Mouse (Mus musculus): ENCODE measurements at regions not wholly inside any gene's neighbourhood (a gene's known extent, or its start where the extent isn't known, plus 50 kb on each side); places are given as distances from the start of the nearest gene placed in this dataset.

DNA sequence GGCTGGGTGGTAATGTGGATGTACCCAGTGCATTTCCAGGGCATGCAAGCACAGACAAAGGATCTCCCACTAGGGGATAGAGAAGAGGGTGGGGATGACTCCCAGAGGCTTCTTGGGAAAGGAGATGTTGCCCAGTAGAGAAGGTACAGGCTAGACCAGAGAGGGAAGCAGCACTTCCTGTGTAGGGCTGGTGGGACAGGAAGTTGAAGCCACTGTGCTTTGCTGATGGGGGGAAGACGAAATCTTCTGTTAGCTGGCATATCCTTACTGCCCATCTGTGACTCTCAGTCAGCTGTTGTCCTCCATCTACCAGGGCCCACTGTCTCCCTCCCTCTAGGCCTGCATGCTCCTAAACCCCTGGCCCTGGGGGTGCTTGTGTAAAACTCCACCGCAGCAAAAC lies 180.2 kb downstream of the Wdr11 start:
- DNase-seq (ENCODE audit: low spot score in 2 of 2): no peak

DNA sequence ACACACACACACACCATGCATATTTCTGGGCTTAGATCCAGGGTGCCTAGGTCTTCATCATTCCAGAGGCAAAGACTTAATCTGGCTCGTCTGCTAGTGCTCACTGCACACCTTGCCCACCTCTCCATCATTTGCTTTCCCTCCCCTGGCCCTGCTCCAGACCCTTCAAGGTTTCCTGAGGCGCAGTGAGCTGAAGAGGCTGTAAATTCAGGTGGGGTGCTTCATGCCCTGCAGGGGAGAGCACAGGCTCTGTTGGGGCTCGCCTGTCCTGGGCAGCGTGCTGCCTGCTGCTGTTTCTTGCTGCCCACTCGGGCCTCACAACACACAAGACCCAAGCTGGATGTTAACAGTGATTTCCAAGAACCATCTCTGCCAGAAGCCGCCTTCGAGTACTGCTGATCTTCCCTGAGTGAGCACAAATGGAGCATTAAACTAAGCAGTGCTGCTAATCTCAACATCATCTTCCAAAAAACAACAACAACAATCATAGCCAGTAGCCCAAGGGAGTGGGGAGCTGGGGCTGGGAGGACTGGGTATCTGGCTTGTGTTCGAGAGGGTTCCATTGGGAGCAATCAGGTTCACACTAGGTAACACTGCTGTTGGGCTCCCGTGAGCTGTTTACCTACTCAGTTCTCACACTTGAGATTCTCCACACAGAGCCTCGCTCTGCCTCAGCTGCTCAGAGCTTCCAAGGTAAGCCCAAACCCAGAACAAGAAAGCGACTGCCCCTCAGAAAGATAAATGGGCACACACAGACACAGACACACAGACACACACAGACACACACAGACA lies 181.1 kb downstream of the Wdr11 start:
- no peak for DNase-seq (ENCODE audit: low spot score in 2 of 2)

DNA sequence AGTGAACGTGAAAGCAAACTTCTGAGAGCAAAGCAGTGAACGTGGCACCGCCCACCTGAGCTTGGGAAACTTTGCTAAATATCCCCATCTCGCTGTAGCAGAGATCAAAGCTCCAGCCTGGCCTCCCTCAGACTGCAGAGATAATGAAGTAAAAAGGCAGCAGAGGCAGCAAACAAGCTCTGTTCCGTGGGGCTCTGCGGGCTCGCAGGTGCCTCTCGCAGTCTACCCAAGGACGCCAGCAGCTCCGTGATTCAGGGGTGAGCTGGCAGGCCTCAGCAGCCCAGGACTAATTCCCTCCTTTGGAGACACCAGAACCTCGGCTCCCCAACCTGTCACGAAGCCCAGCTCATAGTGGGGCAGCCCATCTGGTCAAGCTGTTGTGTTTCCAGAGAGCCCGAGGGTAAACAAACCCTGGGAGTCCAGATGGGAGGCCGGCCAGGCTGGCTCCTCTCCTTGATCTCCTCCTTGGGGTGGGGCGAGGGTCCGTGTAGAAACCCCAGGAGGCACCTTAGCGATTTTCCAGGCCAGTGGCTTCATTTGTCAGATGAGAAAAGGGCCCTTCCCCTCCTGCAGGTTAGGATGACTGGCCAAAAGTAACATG lies 182.7 kb downstream of the Wdr11 start:
- DNase-seq (ENCODE audit: low spot score in 2 of 2): no peak

DNA sequence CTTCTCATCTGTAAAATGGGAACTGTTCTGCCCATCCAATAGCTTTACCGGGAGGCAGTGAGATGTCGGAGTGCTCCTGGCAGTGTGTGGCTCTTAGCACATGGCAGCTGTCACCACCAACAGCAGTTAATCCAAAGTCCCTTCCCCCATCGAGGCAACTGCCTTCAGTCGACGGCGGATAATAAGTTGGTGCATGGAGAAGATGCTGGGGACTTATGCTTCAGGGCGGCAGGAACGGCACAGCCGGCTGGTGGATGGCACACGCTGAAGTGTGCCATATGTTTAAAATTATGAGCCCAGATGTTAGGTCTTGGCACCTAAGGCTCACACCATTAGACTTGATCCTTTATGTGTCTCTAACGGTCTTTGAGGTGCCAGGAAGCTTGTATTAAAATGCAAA lies 183.5 kb downstream of the Wdr11 start:
- DNase-seq (ENCODE audit: low spot score in 2 of 2): no peak

DNA sequence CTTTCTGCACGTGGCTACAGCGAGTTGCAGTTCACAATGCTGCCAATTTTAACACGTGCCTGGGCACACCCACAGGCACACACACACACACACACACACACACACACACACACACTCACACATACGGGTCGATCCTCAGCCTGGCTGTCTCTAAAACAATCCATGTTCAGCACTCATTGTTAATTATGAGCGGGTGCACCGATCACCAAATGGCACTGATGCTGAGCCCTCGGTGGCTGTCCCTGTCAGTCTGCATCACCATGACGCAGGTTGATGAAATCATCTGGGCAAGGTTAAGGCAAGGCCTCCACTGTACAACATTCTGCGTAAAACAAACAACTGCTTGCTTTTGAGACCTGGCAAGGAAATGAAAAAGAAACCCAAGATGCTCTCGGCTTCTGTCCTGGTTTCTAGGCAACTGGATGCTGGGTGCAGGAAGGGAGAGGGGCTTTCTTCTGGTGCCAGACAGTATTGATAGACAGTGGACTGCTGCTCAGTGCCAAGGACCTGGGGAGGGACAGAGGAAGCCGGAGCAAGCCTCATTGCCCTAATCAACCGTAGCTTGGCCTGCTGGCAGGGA lies 187.3 kb downstream of the Wdr11 start:
- peak in 1 of 2 experiments; percentile 49 for DNase-seq (ENCODE audit: low spot score in 2 of 2)

DNA sequence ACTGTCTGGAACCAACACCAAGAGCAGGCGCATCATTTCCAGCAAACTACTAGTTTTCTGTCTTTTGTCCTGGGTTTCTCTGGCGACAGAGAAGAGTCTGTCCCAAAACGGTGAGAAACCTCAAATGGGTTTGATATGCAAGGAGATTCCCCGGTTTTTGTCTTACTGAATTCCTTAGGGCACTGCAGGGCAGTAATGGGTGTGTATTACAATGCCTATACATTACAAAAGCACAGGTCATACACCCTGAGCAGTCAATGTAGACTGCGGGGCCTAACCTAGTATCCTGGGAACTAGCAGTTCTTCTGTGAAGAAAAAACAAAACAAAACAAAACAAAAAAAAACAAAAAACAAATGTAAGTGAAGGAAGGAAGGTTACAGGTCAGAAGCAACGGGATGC lies 188.3 kb downstream of the Wdr11 start:
- DNase-seq (ENCODE audit: low spot score in 2 of 2): no peak

DNA sequence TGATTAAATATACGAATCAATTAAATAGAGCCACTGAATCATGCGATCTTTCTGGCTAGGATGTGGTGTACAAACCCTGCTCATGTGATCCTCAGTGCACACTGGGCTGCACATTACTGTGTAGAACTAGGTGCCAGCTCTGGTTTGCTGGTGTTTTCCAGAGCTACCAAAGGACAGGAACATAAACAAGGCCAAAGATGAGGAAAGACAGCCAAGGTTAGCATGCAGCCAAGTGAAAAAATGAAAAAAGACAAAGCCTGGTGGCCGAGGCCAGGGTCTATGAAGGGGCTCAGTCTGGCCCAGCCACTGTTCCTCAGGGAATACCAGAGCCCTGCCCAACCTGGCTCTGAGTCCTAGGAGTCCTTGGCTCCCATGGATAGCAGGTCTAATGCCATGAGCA lies 190.1 kb downstream of the Wdr11 start:
- no peak for DNase-seq (ENCODE audit: low spot score in 2 of 2)

DNA sequence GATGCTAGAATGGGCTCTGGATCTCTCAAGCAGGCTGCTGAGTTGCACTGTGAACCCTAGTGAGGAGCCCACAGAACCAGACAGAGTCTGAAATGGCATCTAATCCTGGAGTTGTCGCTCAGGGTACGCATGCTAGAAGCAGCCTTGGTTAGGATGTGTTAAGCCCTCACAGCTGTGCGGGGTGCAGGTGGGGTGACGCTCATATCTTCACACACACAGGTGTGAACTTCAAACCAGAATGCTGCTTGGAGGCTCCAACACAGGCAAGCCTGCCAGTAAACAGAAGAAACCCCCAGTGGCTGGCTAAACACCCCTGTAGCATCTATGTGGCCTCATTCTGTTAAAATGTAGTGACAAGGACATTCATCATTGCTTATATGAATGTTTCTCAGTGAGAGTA lies 193.3 kb downstream of the Wdr11 start:
- DNase-seq (ENCODE audit: low spot score in 2 of 2): no peak

DNA sequence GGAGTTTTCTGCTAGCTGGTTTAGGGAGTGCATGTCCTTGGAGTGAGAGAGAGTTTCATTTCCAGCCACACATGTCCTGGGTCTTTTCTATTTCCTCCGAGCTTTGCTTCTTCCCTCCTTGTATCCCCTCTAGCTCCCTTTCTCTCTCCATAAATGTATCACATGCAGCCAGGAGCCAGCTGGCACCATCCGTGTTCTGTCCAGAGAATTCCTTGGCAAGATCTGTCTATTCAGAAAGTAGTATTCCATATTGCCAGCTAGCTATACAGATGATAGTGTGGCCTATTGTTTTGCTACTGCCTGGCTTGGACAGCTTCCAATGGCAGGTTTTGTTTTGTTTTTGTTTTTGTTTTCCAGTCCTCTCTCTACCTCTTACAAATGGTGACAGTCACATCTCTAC lies 195.3 kb downstream of the Wdr11 start:
- DNase-seq (ENCODE audit: low spot score in 2 of 2): no peak

DNA sequence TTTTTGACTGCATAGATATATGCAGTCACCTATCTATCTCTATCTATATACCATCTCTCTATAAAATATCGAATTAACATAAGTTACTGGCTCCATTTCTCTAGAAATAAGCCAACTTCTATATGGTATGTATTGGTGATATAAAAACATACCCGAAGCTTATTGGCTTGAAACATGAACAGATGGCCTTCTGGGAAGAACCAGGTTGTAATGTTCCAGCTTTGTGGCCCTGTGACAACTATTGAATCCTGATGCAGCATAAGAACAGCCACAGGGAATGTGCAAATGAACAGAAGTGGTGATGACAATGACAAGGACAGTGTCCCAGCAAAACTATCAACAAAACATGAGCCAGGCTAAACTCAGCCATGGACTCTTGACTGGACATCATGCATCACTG lies 196.1 kb downstream of the Wdr11 start:
- DNase-seq (ENCODE audit: low spot score in 2 of 2): peak in 1 of 2 experiments; percentile 16

DNA sequence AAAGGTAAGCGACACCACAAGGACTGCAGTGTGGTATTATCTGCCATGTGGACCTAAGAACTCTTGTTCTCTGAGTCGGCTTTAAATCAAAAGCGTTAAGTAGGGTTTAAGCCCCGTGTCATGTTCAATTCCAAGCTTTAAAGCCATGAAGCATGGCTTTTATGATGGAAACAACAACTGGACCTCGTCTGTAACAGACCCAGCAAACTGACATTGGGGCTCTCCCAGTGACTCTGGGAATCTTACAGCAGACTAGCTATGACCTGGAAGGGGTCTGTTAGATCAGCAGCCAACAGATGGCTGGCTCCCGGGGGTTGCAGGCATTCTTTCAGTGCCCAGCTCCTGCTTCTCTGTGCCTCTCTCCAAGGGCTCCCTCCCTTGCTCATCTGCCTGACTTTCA lies 197.8 kb downstream of the Wdr11 start:
- DNase-seq (ENCODE audit: low spot score in 2 of 2): no peak

DNA sequence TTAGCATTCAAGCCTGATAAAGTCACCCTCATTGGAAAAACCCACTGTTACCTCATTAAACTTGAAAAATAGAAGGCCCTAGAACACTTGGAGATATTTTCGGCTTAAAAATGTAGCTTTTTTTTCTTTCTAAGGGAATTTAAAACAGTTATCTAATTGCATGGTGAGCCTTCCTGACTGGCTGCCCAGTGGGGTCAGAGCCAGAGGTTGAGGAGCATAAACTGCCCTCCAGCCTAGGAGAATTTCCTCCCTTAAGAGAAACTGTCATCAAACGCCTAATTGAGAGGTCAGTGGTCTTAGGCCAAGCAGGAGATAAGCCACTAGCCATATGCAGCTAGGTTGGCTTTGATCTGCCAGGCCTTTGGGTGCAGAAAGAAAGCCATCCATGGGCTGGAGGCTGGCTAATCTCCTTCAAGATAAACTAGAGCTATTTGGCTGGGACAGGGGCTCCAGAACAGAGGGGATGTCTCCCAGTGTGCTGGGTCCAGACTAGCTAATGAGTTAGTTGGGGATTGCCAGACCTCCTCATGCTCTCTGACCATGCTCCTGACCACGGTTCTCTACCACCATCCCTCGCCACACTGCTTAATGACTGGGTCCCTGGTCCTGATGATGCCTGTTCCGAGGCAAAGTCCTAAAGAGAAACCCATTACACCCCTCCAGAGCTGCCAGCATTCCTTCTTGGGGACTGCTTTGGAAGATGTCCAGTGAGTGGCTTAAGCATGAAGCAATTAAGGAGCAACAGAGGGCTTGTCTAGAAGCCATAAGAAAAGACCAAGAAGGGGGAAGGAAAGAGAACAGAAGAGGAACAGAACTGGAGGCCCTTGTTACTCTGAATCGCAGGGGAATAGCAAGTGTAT lies 199.2 kb downstream of the Wdr11 start:
- DNase-seq (ENCODE audit: low spot score in 2 of 2): no peak

DNA sequence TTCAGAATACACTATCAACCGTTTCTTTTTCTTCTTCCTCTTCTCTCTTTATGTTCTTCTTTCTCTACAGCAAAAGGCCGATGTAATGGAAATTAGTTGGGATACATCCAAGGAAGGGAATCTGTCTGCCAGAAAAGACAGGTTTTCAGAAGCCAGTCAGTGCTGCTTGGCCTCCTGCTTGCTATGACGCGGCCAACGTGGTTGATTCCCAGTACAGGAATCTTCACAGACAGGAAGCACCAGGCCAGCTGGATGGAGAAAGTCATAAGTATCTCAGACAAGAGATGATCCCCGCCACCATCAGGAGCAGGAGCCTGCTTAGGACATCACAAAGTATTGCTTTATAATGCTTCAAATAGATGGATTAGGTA lies 199.8 kb downstream of the Wdr11 start:
- no peak for DNase-seq (ENCODE audit: low spot score in 2 of 2)

DNA sequence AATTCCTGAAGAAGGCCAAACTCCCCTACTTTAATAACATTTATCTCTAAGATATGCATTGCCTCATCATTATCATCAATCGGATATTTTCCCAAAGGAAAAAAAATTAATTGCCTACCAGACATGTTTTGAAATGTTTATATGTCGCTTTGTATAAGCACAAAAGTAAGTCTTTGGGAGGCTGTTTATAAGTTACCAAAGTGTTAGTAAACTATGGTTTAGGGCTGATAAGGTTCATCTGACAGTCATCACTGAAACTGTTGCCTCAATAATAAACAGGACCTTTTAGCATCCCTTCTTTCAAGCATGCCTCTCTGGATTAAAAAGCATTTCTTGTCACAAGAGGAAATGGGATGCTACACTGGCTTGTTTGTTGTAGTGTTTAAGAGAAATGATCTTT lies 202.1 kb downstream of the Wdr11 start:
- DNase-seq (ENCODE audit: low spot score in 2 of 2): no peak

DNA sequence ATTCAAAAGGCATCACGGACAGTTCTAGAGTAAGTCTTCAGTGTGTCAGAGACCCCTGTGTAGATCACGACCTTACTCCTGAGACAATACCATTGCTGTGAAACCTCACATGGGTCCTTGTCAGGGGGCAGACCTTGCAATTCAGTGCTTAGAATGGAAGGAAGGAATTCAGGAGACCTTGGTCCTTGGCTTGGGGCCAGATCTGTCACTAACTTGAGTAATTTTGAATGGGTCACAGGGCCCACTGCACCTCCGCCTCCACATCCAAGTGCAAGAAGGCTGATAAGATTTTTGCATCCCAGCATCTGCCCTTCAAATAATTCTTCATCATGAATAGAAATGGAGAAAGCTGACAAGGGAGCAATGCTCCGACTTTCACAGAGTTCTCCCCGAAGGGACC lies 202.6 kb downstream of the Wdr11 start:
- DNase-seq (ENCODE audit: low spot score in 2 of 2): no peak

DNA sequence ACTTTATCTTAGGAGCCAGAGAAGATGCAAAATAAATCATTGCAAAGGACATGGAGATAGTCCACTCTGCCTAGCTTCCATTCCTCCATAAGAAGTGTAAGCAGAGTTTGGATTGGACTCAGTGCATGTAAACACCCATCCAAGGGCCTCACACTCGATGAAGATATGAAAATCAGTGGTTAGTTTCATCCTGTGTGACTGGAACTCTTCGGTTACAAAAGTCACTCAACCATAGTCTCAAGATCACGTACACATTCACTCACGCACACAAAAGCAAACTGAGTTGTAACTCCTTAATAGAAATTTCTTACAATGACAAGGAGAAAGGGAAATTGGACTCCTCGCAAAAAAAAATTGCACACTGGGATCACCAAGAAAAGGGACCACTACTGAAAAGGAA lies 206.9 kb downstream of the Wdr11 start:
- DNase-seq (ENCODE audit: low spot score in 2 of 2): no peak

DNA sequence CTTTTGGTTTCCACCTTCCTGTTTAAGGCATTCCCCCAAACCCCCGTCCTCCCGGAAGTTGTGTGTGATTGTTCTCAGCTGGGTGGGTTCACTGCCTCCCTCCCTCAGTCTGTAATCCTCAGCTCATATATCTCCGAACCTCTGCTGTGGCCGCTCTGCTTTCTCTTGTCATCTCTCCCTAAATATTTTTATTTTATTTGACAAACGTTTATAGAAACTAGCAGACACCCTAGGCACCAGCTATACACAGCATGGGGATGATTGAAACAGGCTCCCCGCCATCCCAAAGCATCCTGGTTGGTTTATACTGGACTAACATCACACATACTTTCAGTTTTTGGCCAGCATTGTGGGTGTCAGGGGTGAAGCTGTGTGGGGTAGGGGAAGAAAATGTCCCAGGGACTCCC lies 208.8 kb downstream of the Wdr11 start:
- DNase-seq (ENCODE audit: low spot score in 2 of 2): no peak

DNA sequence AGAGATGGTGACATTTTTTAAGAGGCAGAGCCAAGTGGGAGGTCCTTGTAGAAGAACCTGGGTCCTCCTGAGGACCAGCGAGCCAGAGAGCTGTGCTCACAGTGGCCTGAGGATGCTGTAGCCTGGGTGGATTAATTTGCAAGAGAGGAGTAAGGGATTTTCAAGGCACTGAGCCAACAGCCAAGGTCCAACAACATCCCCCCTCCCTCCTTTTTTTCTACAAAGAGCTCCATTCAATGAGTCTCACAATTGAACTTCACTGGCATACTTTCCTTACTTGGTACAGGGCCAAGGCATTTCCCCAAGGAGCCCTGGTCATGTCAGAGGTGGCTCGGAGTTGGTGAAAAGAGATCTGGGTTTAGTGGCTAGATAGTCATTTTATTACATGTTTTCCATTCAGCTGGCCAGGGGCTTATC lies 209.8 kb downstream of the Wdr11 start:
- DNase-seq (ENCODE audit: low spot score in 2 of 2): peak in 1 of 2 experiments; percentile 24

DNA sequence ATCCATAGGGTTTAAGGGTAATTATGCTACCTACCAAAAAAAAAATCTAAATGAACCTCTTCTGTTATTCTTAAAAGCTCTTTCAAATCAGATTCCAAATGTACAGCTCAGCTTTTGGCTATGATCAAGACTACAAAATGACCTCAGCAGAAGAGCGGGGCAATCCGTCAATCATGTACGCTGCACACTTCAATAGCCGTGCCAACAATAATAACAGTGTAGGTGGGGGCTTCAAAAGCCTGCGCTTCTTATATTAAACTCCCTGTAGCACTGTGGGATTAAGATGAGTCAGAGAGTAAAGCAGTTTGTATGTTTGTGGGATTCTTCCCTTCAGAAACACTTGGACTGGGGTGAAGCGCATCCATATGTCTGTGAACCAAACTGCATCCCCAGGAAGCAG lies 210.5 kb downstream of the Wdr11 start:
- DNase-seq (ENCODE audit: low spot score in 2 of 2): no peak

DNA sequence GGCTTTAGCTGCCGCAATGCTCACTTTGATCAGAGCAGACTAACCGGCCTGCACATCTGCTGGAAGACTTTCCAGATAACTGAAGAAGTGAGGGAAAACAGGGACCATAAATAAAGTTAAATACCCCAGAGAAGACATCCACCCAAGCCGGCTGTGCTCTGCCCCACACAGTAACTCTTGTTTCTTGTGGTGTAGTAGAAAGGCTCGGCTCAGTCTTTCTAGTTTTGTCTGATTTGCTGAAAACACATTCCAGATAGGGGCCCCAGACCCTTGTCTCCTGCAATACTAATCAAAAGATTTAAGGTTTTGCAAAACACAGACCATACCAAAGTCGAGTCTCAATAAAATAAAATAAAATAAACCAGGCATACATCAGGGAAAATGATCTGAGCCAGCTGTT lies 213.7 kb downstream of the Wdr11 start:
- no peak for DNase-seq (ENCODE audit: low spot score in 2 of 2)

DNA sequence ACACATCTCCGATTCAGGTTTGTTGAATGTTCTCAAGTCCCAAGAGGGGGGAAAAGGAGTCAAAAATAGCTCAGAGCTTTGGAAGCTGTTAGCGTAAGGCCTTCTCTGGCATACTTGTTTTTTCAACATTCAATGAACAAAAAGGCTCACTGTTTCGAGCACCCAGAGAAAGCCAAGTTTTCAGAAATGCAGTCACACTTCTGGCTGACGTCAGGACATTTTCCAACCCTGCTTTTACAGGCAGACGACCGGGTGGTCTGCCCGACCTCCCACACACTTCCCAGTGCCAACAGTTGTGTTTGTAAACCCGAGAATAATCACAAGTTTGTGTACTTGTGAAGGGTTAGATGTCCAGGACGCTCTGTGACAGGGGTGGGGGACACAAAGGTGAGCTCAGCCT lies 218.5 kb downstream of the Wdr11 start:
- no peak for DNase-seq (ENCODE audit: low spot score in 2 of 2)

DNA sequence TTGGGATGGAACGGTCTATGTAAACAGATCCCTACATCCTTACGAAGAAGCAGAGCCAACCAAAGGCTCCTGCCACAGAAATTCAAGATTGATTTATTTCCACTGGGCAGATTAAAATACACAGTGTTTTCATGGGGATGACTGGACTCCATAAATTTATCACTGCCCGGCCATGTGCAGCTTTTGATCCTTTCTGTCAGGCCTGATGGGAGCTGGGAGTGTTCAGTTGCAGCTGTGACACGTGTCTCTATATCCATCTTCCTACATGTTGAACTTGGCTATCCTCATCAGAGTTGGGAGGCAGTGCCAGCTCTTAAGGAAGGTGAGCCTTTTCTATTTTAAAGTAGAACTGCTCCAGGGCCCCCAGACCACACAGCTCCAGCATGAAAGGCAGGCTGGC lies 218.9 kb downstream of the Wdr11 start:
- DNase-seq (ENCODE audit: low spot score in 2 of 2): no peak

All from frontal cortex, postnatal 36 days (tissue).